Mouse (Mus musculus) cerebellum, adult 2 months (tissue): ENCODE results near the gene H2afz. TPM values are rescaled to one million over a fixed set of nuclear protein-coding genes. Genes with fewer than 3 reads are reported as not detected.
"Not testable (repeated sequence)": the region's sequence is repeated elsewhere in the genome, so short reads cannot be mapped to it uniquely, and the experiment has no call there.

Source experiments
- DNase-seq, 2 experiments: peaks; one replicate each; pipeline ENCODE4 v3.0.0; 2021
- H3K27ac ChIP-seq: fragments of 200-500 bp; 2 replicates; pipeline ENCODE4 v1.5.1; 2012; ENCODE audit warnings: low read length, control low read depth, inconsistent platforms; ENCODE audit not compliant: insufficient read depth
- H3K27me3 ChIP-seq: fragments of 200-500 bp; 2 replicates; pipeline ENCODE4 v1.6.1; 2012; ENCODE audit warnings: inconsistent platforms, mild to moderate bottlenecking, low read length, moderate library complexity; ENCODE audit not compliant: control insufficient read depth, insufficient read depth
- H3K4me1 ChIP-seq: fragments of 200-500 bp; 2 replicates; pipeline ENCODE4 v1.6.1; 2011; ENCODE audit warnings: low read length; ENCODE audit not compliant: control insufficient read depth, insufficient read depth
- H3K4me3 ChIP-seq: fragments of 200-500 bp; replicated peaks from 2 replicates; pipeline ENCODE3; 2011; ENCODE audit warnings: mild to moderate bottlenecking, low read depth, low read length, control low read depth; ENCODE audit not compliant: insufficient read depth
- CTCF ChIP-seq: fragments of 200-500 bp; IDR thresholded peaks from 2 replicates; pipeline ENCODE4 v1.5.1; 2011; ENCODE audit warnings: low read depth, mild to moderate bottlenecking, control low read depth, low read length, moderate library complexity, borderline replicate concordance; ENCODE audit not compliant: insufficient read depth
- POLR2A ChIP-seq: fragments of 200-500 bp; IDR thresholded peaks from 2 replicates; pipeline ENCODE4 v1.6.1; 2011; ENCODE audit warnings: low read length, control low read depth, borderline replicate concordance; ENCODE audit not compliant: insufficient read depth
- WGBS: fragments of 180-500 bp; shearing (Covaris S2); methylation state at CpG from one replicate; pipeline ENCODE4 v1.1.7; 2018; 5-methylcytosine and 5-hydroxymethylcytosine counted together
- polyA plus RNA-seq: library from polyadenylated mRNA; depleted of rRNA; stranded (reverse); fragments of >200 nt; gene quantifications from 2 replicates; pipeline ENCODE4 v1.2.3, GENCODE M21; 2012; rRNA removed

H2afz gene
- polyA plus RNA-seq, 1 experiment = 430 TPM

DNA sequence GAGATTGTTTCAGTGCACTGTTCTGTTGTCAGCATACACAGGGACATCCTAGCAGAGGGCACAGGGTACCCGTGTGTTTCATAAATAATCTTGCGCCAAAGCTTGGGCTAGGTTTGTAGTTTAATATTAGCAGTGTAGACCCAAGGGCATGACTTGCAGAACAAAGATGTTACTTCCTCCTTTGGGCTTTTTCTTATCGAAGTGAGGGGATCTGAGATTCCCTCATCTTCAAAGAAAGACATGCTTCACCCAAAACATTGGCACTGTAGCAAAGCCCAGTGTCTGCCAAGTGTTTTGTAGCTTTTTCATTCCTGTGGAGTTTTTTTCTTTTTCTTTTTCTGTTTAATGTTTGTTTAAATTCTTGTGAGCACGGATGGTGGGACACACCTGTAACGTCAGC lies 33.4 kb downstream of the H2afz start:
- 88% methylated on average over 5 of the region's 5 CpGs for WGBS
- H3K4me3 ChIP-seq = no peak overlapping the region
- TF ChIP-seq CTCF (no peak), POLR2A (no peak)
- no peaks in the 10 kb centered on the region for H3K4me1 ChIP-seq
- no peaks in the 10 kb centered on the region for H3K27me3 ChIP-seq
- DNase-seq = no peak
- H3K27ac ChIP-seq = no peak overlapping the region

DNA sequence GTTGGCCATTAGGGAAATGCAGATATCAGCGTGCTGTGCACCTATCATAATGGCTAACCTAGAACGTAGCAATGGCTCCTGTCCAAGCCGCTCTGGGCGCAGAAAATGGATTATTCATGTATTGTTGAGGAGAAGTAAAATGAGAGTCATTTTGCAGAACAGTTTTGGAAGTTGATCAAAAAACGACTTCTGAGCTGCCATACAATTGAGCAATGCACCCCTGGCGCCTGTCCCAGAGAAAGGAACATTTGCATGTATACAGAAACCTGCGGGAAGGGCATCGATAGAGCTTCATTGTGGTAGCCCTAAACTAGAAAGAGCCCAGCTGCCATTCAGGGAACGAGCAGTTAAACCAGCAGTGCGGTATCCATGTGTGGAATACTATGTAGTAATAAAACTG lies 35.9 kb downstream of the H2afz start:
- no peak for DNase-seq
- TF ChIP-seq POLR2A = no peak
- TF ChIP-seq CTCF = no peak
- 31% methylated on average over 10 of the region's 10 CpGs for WGBS
- no peak overlapping the region for H3K4me3 ChIP-seq
- H3K4me1 ChIP-seq = no peaks in the 10 kb centered on the region
- H3K27ac ChIP-seq = no peak overlapping the region
- H3K27me3 ChIP-seq = no peaks in the 10 kb centered on the region

DNA sequence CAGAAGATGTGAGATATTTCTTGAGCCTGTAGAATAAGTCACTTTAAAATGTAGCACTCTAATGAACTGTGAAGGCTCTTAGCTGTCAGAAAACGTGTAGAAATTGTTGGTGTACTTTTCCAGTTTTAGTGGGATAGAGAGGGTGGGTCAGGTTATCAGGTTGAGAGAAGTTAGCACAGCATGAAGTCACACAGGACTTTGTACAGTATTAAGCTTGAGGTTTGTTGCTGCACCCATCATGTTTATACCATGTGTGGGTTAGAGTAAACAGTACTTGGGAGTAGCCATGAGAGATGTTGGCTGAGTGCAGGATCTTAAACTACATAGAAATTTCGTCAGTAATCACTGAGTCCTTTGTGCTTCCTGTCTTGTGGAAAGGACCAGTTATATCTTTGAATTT lies 48.8 kb downstream of the H2afz start:
- Histone ChIP-seq H3K27ac (no peak overlapping the region), H3K4me3 (no peak overlapping the region), H3K4me1 (no peaks in the 10 kb centered on the region), H3K27me3 (no peaks in the 10 kb centered on the region)
- no peak for TF ChIP-seq CTCF
- no peak for TF ChIP-seq POLR2A
- WGBS = 61% methylated on average over 2 of the region's 2 CpGs
- no peak for DNase-seq

DNA sequence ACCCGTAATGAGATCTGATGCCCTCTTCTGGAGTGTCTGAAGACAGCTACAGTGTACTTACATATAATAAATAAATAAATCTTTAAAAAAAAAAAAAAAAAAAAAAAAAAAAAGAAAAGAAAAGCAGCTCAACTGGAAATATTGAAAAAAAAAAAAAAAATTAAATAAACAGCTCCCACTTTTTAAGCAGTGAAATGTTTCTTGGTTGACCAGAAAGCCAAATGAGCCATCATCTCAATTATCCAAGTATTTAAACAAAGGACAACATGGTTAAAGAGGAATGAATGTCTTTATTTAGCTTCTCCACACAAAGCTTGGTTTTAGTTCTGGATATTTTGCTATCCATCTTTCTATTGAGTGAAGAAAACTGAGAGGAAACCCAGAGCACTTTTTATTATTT lies 50.3 kb downstream of the H2afz start:
- not testable (repeated sequence) for H3K27me3 ChIP-seq, H3K4me1 ChIP-seq, H3K27ac ChIP-seq, DNase-seq, H3K4me3 ChIP-seq
- WGBS = 50% methylated on average over 1 of the region's 1 CpGs

Other genes starting within 250 kb of the H2afz start
- 2.0 and 4.1 TPM in 2 replicates for gene Ddit4l, start 242.9 kb upstream of the H2afz start, polyA plus RNA-seq
- gene Gm21962, start 193.0 kb upstream of the H2afz start, polyA plus RNA-seq = not detected in 2 replicates
- 25.6 and 27.4 TPM in 2 replicates for gene Dnajb14, start 3.2 kb downstream of the H2afz start, polyA plus RNA-seq
- gene Lamtor3, start 54.0 kb downstream of the H2afz start, polyA plus RNA-seq = 92.8 and 95.0 TPM in 2 replicates
- gene Dapp1, start 117.1 kb downstream of the H2afz start, polyA plus RNA-seq = 0.79 and 1.1 TPM in 2 replicates
- 0.05 and 0.07 TPM in 2 replicates for gene 1110002E22Rik, start 200.6 kb downstream of the H2afz start, polyA plus RNA-seq
- gene Gm5105, start 202.9 kb downstream of the H2afz start, polyA plus RNA-seq = 0.08 and 0.10 TPM in 2 replicates